Mouse (Mus musculus) embryonic fibroblast, embryonic 13.5 days (primary cell): ENCODE measurements around the gene Fam136a.

Experiments used
- CTCF ChIP-seq: IDR thresholded peaks from 2 replicates; pipeline ENCODE4 v1.5.1; 2011; ENCODE audit warnings: mild to moderate bottlenecking, control low read depth, low read length, moderate library complexity, borderline replicate concordance; ENCODE audit not compliant: insufficient read depth
- POLR2A ChIP-seq: IDR thresholded peaks from 2 replicates; pipeline ENCODE4 v1.6.1; 2011; ENCODE audit warnings: low read depth, mild to moderate bottlenecking, control low read depth, low read length, moderate library complexity

GRCm38 (mm10) chr6:86326866-86327265, 38.6 kb upstream of the Fam136a start:
- TF ChIP-seq POLR2A (no peak), CTCF (no peak)
